Mouse (Mus musculus) heart, adult 2 months (tissue): ENCODE results near the gene Nup35.

ENCODE experiments used
- CTCF ChIP-seq: fragments of 200-600 bp; IDR thresholded peaks from 2 replicates; pipeline ENCODE4 v1.8.1; 2022; ENCODE audit warnings: antibody characterized with exemption, mild to moderate bottlenecking, moderate library complexity
- EP300 ChIP-seq: fragments of 200-500 bp; IDR thresholded peaks from 2 replicates; pipeline ENCODE4 v1.6.1; 2011; ENCODE audit warnings: low read depth, low read length, control low read depth; ENCODE audit not compliant: insufficient read depth

- TF ChIP-seq EP300: no peak
- peak; percentile 23; the same call in 1 of the 2 replicates for TF ChIP-seq CTCF
These were observed 44.4 kb downstream of the Nup35 start for GRCm38 (mm10) chr2:80661414-80661813.
